Mouse (Mus musculus): ENCODE results near the gene Ppm1g.
A peak's percentile ranks its signal among the peaks of the same experiment; 100 is the strongest.

The Ppm1g gene

DNA sequence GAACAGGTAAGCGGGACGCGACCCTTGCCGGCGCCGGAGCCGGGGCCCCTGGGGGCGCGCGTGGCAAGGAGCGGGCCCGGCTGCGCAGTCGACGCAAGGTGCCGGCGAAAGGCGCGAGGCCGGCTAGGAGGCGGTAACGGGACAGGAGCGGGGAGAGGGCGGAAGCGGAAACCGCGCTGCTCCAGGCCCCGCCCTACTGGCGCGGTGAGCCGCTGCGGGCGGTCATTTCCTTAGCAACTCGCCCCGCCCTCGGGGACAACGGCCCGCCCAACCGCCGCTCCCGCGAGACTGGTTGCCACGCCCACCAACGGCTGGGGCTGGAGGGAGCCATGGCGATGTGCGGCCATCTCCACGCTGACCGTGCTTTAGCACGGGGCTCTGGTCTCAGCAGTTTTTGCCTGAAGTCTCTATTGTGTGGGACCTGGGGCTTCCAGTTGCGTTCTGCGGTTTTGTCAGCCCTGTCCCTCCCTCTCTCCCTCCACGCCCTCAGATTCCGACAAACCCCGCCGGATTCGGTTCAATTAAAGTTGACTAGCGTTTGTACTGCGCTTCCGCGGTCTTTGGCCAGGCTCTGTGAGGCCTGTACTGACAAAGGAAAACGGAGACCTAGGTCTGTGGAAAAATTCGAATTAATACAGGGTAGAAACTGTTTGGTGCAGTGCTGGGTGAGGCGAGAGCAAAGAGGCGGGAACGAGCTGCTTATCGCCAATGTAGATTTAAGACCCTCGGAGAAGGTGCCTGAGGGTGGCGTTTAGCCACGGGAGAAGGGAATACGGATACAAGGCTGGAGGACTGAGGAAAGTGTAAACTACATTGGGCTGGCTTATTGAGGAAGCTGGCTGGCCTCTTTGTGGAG, at the start of gene Ppm1g:
Gene Ppm1g, minus strand, starts transcription at position 240 of the 856 bp plus-strand sequence.
- peaks cover 31% of the 10 kb centered on the region for H3K4me1 ChIP-seq (replicated peaks; ENCODE audit: low read depth, low read length)
- no peaks in the 10 kb centered on the region for H3K27me3 ChIP-seq (ENCODE audit: insufficient read depth, low read length)
- no peak for TF ChIP-seq POU5F1 (IDR thresholded peaks at IDR 0.05; ENCODE audit: borderline replicate concordance, low read length)
- no peak for TF ChIP-seq CTCF (conservative IDR thresholded peaks at IDR 0.05; ENCODE audit: low read length)
- TF ChIP-seq NANOG (IDR thresholded peaks at IDR 0.05; ENCODE audit: borderline replicate concordance, low read length) = no peak
- H3K9me3 ChIP-seq (ENCODE audit: low read length) = no peaks in the 10 kb centered on the region
- peak within 1 kb of the TSS; percentile 100 for H3K4me3 ChIP-seq (replicated peaks; ENCODE audit: low read length)
- peaks cover 9% of the 10 kb centered on the region; the same call in 1 of the 2 replicates for H3K36me3 ChIP-seq (ENCODE audit: insufficient read depth, low read length)

DNA sequence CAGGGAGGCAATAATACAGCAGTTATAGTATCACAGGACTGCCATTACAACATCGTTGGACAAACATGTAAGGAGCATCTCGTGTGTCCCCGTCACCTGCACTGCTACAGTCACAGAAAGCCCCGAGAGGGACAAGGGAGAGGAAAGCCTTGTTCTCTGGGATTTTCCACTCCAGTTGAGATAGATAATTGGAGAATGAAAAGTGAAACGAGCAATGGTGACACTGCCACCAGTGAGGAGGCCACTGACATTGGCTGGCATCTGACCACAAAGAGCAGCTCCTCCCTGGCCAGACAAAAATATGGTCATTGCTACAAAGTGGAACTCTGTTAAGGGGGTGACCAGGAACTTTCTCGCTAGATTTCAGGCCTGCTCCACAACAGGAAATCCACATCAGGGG, 47.2 kb upstream of the Ppm1g start:
- Histone ChIP-seq H3K9me3 (ENCODE audit: low read length) (no peaks in the 10 kb centered on the region), H3K27me3 (ENCODE audit: insufficient read depth, low read length) (no peaks in the 10 kb centered on the region), H3K36me3 (ENCODE audit: insufficient read depth, low read length) (peaks cover 81% of the 10 kb centered on the region), H3K4me1 (replicated peaks; ENCODE audit: low read depth, low read length) (no peaks in the 10 kb centered on the region), H3K4me3 (replicated peaks; ENCODE audit: low read length) (no peak overlapping the region)
- TF ChIP-seq POU5F1 (IDR thresholded peaks at IDR 0.05; ENCODE audit: borderline replicate concordance, low read length) = no peak
- no peak for TF ChIP-seq CTCF (conservative IDR thresholded peaks at IDR 0.05; ENCODE audit: low read length)
- TF ChIP-seq NANOG (IDR thresholded peaks at IDR 0.05; ENCODE audit: borderline replicate concordance, low read length) = no peak

DNA sequence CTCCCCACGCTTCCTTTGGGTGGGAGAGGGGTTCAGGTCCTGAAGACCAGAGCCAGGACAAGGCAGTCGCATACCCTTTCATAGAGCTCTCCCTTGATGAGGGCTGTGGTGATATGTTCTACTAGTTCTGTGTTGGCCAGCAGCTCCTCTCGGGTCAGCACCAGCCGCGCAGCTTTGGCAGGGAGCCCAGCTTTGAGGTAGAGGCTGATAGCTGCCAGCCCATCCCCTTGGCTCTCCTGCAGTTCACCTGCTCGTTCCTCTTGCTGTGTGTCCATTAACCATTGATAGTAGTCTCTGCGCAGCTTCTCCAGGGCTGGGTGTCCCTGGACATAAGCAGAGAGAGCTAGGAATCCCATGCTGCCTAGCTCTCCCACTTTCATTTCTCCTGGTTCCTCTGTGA, 45.6 kb upstream of the Ppm1g start:
- TF ChIP-seq CTCF (conservative IDR thresholded peaks at IDR 0.05; ENCODE audit: low read length) (no peak), POU5F1 (IDR thresholded peaks at IDR 0.05; ENCODE audit: borderline replicate concordance, low read length) (no peak), NANOG (IDR thresholded peaks at IDR 0.05; ENCODE audit: borderline replicate concordance, low read length) (no peak)
- Histone ChIP-seq H3K27me3 (ENCODE audit: insufficient read depth, low read length) (no peaks in the 10 kb centered on the region), H3K4me1 (replicated peaks; ENCODE audit: low read depth, low read length) (no peaks in the 10 kb centered on the region), H3K9me3 (ENCODE audit: low read length) (no peaks in the 10 kb centered on the region), H3K36me3 (ENCODE audit: insufficient read depth, low read length) (peaks cover 87% of the 10 kb centered on the region), H3K4me3 (replicated peaks; ENCODE audit: low read length) (no peak overlapping the region)

DNA sequence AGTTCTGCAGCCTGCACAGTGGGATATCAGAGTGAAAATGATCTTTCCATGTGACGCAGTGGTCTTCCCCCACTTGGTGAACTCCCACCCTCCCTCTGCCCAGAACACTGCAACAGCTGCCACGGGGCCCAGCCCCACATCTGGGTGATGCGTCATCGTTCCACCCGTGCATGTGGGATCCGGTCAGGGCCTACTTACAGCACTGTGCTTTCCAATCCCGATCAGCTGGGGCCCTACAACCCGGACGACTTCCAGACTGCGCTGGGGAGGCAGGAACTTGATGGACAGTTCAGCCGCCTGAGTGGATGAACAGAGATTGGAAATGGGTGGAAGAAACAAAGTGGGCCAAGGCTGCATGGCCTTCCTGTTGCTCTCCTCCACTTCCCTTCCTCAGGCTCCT, 37.1 kb upstream of the Ppm1g start:
- no peak overlapping the region for H3K4me3 ChIP-seq (replicated peaks; ENCODE audit: low read length)
- peaks cover 83% of the 10 kb centered on the region for H3K36me3 ChIP-seq (ENCODE audit: insufficient read depth, low read length)
- H3K27me3 ChIP-seq (ENCODE audit: insufficient read depth, low read length) = no peaks in the 10 kb centered on the region
- peaks cover 37% of the 10 kb centered on the region for H3K4me1 ChIP-seq (replicated peaks; ENCODE audit: low read depth, low read length)
- no peaks in the 10 kb centered on the region for H3K9me3 ChIP-seq (ENCODE audit: low read length)
- TF ChIP-seq NANOG (IDR thresholded peaks at IDR 0.05; ENCODE audit: borderline replicate concordance, low read length) = no peak
- TF ChIP-seq POU5F1 (IDR thresholded peaks at IDR 0.05; ENCODE audit: borderline replicate concordance, low read length) = no peak

DNA sequence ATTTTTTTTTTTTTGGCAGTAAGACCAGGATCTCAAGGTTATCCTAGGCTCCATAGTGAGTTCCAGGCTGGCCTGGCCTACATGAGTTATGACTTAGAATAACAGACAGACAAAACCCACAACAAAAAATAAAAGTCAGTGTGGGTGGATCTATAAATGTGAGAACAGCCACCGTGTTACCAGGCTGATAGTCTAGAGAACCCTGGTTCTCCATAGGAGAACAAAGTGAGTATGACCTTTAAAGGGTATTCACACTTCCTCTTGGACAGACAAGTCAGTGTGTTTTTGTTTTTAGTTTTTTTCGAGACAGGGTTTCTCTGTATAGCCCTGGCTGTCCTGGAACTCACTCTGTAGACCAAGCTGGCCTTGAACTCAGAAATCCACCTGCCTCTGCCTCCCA, 35.5 kb upstream of the Ppm1g start:
- Histone ChIP-seq H3K4me3 (replicated peaks; ENCODE audit: low read length) (no peak overlapping the region), H3K36me3 (ENCODE audit: insufficient read depth, low read length) (peaks cover 72% of the 10 kb centered on the region), H3K4me1 (replicated peaks; ENCODE audit: low read depth, low read length) (peaks cover 49% of the 10 kb centered on the region), H3K9me3 (ENCODE audit: low read length) (no peaks in the 10 kb centered on the region), H3K27me3 (ENCODE audit: insufficient read depth, low read length) (peaks cover 7% of the 10 kb centered on the region)
- TF ChIP-seq NANOG (IDR thresholded peaks at IDR 0.05; ENCODE audit: borderline replicate concordance, low read length) = no peak
- no peak for TF ChIP-seq POU5F1 (IDR thresholded peaks at IDR 0.05; ENCODE audit: borderline replicate concordance, low read length)
- no peak for TF ChIP-seq CTCF (conservative IDR thresholded peaks at IDR 0.05; ENCODE audit: low read length)

DNA sequence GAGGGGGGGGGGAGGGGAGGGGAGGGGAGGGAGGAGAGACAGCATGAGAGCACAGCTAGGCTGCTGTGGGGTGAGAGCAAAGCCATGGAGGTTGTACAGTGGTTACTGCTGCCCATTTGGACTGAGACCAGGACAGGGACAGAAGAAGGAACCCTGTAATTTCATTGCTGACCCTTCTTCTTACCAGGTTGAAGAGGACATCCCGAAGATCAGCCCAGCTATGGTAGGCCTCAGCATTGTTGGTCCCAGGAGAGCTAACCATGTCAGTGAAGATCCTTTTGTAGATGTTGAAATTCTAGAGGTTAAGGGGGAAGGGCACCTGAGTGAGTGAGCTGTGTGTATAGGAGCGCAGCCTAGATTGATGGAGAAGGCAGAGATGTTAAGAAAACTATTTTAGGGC, 34.9 kb upstream of the Ppm1g start:
- peaks cover 55% of the 10 kb centered on the region for H3K4me1 ChIP-seq (replicated peaks; ENCODE audit: low read depth, low read length)
- no peak overlapping the region for H3K4me3 ChIP-seq (replicated peaks; ENCODE audit: low read length)
- H3K36me3 ChIP-seq (ENCODE audit: insufficient read depth, low read length) = peaks cover 72% of the 10 kb centered on the region
- no peaks in the 10 kb centered on the region for H3K9me3 ChIP-seq (ENCODE audit: low read length)
- TF ChIP-seq POU5F1 (IDR thresholded peaks at IDR 0.05; ENCODE audit: borderline replicate concordance, low read length) (no peak), NANOG (IDR thresholded peaks at IDR 0.05; ENCODE audit: borderline replicate concordance, low read length) (no peak)
- peaks cover 7% of the 10 kb centered on the region for H3K27me3 ChIP-seq (ENCODE audit: insufficient read depth, low read length)

DNA sequence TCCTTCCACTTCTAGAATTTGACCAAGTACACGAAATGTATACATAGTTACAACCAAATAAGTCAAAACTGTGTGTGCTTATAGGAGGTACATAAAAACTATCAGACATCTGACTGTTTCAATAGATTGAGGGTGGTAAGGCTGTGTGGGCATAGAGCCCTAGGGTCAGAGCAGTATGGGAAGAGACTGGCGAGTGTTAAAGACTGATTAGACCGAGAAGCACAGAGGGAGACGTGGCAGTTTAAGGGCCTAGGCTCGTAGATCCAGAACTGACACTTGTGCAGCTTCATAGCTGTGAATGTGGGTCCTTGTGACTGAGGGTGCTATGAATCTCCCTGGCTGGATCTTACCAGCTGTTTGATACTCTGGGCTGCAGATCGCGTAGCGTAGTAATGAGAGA, 34.4 kb upstream of the Ppm1g start:
- TF ChIP-seq CTCF (conservative IDR thresholded peaks at IDR 0.05; ENCODE audit: low read length) (no peak), NANOG (IDR thresholded peaks at IDR 0.05; ENCODE audit: borderline replicate concordance, low read length) (no peak), POU5F1 (IDR thresholded peaks at IDR 0.05; ENCODE audit: borderline replicate concordance, low read length) (no peak)
- 0 out of 2 replicates have a peak overlapping the region, but pooled peaks have one; percentile 14 for H3K4me3 ChIP-seq (replicated peaks; ENCODE audit: low read length)
- peaks cover 72% of the 10 kb centered on the region for H3K36me3 ChIP-seq (ENCODE audit: insufficient read depth, low read length)
- H3K9me3 ChIP-seq (ENCODE audit: low read length) = no peaks in the 10 kb centered on the region
- H3K4me1 ChIP-seq (replicated peaks; ENCODE audit: low read depth, low read length) = peaks cover 55% of the 10 kb centered on the region
- peaks cover 7% of the 10 kb centered on the region for H3K27me3 ChIP-seq (ENCODE audit: insufficient read depth, low read length)

DNA sequence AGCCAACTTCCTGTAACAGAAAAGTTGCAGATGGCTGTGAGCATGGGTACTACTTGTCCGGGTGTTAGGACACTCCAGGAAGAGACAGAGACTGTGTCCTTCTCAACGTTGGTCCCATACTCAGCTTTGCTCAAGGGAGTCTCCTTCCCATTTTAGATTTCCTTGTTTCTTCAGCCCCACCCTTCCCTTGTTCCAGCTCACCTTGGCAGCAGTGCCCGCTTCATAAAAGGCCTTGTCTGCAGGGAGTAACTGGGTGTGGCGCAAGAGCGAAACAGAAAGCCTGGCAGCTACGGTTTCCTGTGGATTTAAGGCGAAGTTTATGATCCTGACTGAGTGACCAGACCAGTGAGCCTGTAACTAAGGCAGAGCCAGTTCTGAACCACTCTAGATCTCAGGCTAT, 34.0 kb upstream of the Ppm1g start:
- no peak for TF ChIP-seq POU5F1 (IDR thresholded peaks at IDR 0.05; ENCODE audit: borderline replicate concordance, low read length)
- TF ChIP-seq NANOG (IDR thresholded peaks at IDR 0.05; ENCODE audit: borderline replicate concordance, low read length) = no peak
- no peak for TF ChIP-seq CTCF (conservative IDR thresholded peaks at IDR 0.05; ENCODE audit: low read length)
- peaks cover 7% of the 10 kb centered on the region for H3K27me3 ChIP-seq (ENCODE audit: insufficient read depth, low read length)
- peaks cover 72% of the 10 kb centered on the region for H3K36me3 ChIP-seq (ENCODE audit: insufficient read depth, low read length)
- 0 out of 2 replicates have a peak overlapping the region, but pooled peaks have one; percentile 14 for H3K4me3 ChIP-seq (replicated peaks; ENCODE audit: low read length)
- H3K9me3 ChIP-seq (ENCODE audit: low read length) = no peaks in the 10 kb centered on the region
- peaks cover 55% of the 10 kb centered on the region for H3K4me1 ChIP-seq (replicated peaks; ENCODE audit: low read depth, low read length)
